Mouse (Mus musculus) frontal cortex, postnatal 10 days (tissue): Measurements from ENCODE around the gene Olfr1360.
"Not testable (repeated sequence)": the region's sequence is repeated elsewhere in the genome, so short reads cannot be mapped to it uniquely, and the experiment has no call there.

Source experiments
- DNase-seq, 2 experiments: peaks; one replicate each; pipeline ENCODE4 v3.0.0; 2022; ENCODE audit warnings: low spot score in 2 of 2, mixed read lengths in 1 of 2

Gene Olfr1360

GRCm38 (mm10) chr13:21677305-21677704 lies at the start of gene Olfr1360:
Gene Olfr1360, minus strand, starts transcription at chr13:21677405.
- DNase-seq = no peak

GRCm38 (mm10) chr13:21722993-21723836 lies 46.0 kb upstream of the Olfr1360 start:
- no peak for DNase-seq

GRCm38 (mm10) chr13:21722373-21722925 lies 45.2 kb upstream of the Olfr1360 start:
- no peak for DNase-seq

- DNase-seq = peak in 1 of 2 experiments; percentile 40
These were observed 44.7 kb upstream of the Olfr1360 start, which contains the start of gene Hist1h2bm for GRCm38 (mm10) chr13:21721757-21722372. Gene Hist1h2bm, plus strand, starts transcription at chr13:21722044.

- DNase-seq = not testable (repeated sequence)
These were observed 44.0 kb upstream of the Olfr1360 start for GRCm38 (mm10) chr13:21721107-21721756.

GRCm38 (mm10) chr13:21718381-21719080 lies 41.3 kb upstream of the Olfr1360 start:
- DNase-seq = no peak

- DNase-seq = peak; percentile 67 to 80
These were observed 40.5 kb upstream of the Olfr1360 start, which contains the start of gene Hist1h3h for GRCm38 (mm10) chr13:21717397-21718357. Gene Hist1h3h, plus strand, starts transcription at chr13:21717659.

- not testable (repeated sequence) for DNase-seq
These were observed 39.6 kb upstream of the Olfr1360 start for GRCm38 (mm10) chr13:21716540-21717391.

GRCm38 (mm10) chr13:21715864-21716539 lies 38.8 kb upstream of the Olfr1360 start, which contains the start of the genes Hist1h2bl and Hist1h2ai:
Gene Hist1h2bl, minus strand, starts transcription at chr13:21716143.
Gene Hist1h2ai, plus strand, starts transcription at chr13:21716422.
- DNase-seq = peak; percentile 80 to 82

GRCm38 (mm10) chr13:21715131-21715863 lies 38.1 kb upstream of the Olfr1360 start:
- no peak for DNase-seq

GRCm38 (mm10) chr13:21714725-21715124 lies 37.5 kb upstream of the Olfr1360 start:
- peak in 1 of 2 experiments; percentile 55 for DNase-seq

- no peak for DNase-seq
These were observed 34.5 kb upstream of the Olfr1360 start for GRCm38 (mm10) chr13:21711698-21712097.

- DNase-seq = peak in 1 of 2 experiments; percentile 79
These were observed 33.8 kb upstream of the Olfr1360 start for GRCm38 (mm10) chr13:21710821-21711525.

GRCm38 (mm10) chr13:21710031-21710711 lies 33.0 kb upstream of the Olfr1360 start:
- DNase-seq = peak; percentile 67 to 86

GRCm38 (mm10) chr13:21706669-21707068 lies 29.5 kb upstream of the Olfr1360 start:
- no peak for DNase-seq

- DNase-seq = no peak
These were observed 20.6 kb upstream of the Olfr1360 start, which contains the start of gene Olfr1359 for GRCm38 (mm10) chr13:21697811-21698210. Gene Olfr1359, plus strand, starts transcription at chr13:21698111.
